Mouse (Mus musculus) liver, adult (tissue): Measurements from ENCODE around the gene Foxn1.

Experiments used
- GATA4 ChIP-seq: IDR thresholded peaks from 2 replicates; pipeline ENCODE4 v1.6.1; 2014; ENCODE audit warnings: mild to moderate bottlenecking, low read length; ENCODE audit not compliant: insufficient replicate concordance

Foxn1 gene

DNA sequence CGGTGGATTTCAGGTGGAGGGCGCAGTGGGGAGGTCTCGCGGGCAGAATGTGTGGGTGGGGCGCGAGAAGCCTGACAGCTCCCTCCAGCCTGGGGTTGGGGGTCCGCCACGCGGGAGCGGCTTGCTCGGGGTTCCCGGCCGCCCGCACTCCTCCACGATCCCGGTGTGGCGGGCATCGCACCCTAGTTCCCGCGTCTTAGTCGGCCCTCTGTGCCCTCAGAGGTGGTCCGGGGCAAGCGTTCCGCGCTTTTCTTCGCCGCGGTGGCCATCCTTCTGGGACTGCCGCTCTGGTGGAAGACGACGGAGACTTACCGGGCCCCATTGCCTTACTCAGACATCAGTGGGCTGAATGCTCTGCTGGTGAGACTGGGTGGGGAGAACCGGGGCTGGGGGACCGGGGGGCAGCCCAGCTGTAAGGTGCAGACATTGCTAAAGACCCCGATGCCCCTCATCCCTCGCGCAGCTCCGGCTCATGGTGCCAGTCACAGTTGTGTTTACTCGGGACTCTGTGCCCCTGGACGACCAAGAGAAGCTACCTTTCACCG is 57.8 kb downstream of the Foxn1 start:
- TF ChIP-seq GATA4: no peak

DNA sequence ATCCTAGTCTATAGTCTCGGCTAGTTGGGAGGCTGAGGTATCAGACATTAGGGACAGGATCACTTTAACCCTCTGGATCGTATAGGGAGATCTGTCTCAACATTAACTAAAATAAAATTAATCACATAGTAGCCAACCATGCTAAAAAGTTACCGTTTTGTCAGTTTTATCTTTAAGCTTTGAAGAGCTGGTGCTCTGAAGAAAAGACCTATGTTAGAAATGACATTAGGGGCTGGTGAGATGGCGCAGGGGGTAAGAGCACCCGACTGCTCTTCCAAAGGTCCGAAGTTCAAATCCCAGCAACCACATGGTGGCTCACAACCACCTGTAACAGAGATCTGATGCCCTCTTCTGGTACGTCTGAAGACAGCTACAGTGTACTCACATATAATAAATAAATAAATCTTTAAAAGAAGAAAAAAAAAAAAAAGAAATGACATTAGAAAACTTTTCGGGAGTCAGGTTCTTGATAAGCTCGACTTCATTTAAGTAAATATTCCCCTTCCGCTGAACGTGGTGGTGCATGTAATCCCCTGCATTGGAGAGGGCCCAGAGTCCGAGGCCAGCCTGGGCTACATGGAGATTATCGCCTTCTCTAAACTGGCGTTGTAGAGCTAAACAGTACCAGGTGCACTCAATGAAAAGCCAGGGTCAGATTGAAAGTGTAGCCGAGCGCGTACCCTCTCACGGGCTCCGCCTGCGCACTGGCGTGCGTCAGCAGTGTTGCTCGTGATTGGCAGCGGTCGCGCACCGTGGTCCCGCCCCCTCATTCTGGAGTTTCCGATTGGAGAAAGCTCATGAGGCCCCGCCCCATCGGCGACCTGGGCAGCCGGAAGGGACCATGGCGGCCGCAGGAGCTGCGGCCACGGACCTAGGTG is 58.5 kb downstream of the Foxn1 start, which contains the start of gene Pigs:
Gene Pigs (plus strand): TSS at position 782 of the 878 bp plus-strand sequence.
- TF ChIP-seq GATA4: no peak; the same call in 1 of the 2 replicates

DNA sequence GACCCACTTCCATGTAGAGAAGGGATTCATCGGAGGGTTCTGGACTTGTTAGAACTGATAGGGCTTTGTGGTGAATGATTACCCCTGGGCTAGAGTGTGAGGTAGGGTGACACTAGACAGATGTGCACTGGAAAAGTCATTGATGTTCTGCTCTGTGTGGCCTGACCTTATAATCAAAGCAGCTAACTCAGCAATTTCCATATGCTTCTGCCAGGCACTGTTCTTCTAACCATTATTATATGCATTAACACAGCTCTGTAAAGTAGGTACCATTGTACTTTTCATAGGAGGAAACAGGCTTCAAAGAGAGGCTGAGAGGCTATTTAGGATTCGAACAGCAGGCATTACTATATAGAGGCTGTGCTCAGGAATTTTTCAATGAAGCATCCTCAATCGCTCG is 59.1 kb downstream of the Foxn1 start:
- no peak for TF ChIP-seq GATA4

DNA sequence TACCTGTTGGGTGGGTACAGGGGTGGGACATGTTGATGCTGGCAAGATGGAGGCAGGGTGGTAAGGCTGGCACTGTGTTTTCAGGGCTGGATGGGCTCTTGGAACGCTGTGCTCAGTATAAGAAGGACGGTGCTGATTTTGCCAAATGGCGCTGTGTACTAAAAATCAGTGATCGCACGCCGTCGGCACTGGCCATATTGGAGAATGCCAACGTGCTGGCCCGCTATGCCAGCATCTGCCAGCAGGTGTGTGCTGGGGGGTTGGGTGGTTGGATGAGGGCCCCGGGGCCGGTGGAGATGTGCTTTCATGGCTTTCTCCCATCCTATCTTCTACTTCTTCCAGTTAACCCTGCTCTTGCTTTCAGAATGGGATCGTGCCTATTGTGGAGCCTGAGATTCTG is 61.4 kb downstream of the Foxn1 start:
- no peak for TF ChIP-seq GATA4

DNA sequence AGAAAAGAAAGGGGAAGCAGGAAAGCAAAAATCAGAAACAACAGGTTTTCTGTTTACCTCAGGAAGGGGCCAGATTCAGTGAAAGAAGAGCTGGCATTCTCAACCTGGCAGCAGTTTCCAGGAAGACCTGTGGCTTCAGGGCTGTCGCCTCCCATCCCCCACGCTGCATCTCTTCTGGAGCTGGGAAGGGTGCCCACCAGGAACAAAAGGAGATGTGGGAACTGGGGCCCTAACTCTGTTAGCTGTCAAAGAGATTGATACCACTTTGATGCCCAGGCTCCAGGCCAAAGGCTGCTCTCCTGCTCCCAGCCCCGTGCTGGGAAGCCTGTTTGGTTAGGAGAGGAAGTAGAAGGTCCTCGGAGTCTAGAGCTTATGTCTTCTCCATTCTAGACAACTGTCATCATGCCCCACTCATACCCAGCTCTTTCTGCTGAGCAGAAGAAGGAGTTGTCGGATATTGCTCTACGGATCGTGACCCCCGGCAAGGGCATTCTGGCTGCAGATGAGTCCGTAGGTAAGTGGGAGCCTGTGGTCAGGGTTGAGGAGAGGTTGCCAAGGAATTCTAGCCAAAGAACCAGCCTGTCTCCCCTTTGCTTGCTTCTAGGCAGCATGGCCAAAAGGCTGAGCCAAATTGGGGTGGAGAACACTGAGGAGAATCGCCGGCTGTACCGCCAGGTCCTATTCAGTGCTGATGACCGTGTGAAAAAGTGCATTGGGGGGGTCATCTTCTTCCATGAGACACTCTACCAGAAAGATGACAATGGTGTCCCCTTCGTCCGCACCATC is 62.2 kb downstream of the Foxn1 start:
- no peak for TF ChIP-seq GATA4

DNA sequence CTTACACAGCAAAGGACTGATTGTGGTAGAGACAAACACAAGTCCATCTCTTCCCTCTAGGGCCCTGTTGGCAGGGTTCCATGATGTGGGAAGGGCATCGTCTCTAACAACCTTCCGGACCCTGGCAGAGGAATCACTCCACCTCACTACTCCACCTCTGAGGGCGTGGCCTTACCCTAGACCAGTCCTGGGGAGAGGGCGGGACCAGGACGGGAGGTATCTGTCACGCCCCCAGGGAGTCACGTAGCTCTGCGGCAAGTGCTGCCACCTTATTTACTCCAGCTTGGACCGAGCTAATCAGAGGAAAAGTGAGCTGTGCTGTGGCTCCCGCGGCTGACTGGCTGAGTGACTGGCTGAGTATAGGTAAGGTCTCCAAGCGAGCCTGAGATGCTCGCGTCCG is 63.5 kb downstream of the Foxn1 start, which contains the start of gene Aldoc:
Gene Aldoc (plus strand): TSS at position 109 of the 400 bp plus-strand sequence.
- no peak for TF ChIP-seq GATA4

DNA sequence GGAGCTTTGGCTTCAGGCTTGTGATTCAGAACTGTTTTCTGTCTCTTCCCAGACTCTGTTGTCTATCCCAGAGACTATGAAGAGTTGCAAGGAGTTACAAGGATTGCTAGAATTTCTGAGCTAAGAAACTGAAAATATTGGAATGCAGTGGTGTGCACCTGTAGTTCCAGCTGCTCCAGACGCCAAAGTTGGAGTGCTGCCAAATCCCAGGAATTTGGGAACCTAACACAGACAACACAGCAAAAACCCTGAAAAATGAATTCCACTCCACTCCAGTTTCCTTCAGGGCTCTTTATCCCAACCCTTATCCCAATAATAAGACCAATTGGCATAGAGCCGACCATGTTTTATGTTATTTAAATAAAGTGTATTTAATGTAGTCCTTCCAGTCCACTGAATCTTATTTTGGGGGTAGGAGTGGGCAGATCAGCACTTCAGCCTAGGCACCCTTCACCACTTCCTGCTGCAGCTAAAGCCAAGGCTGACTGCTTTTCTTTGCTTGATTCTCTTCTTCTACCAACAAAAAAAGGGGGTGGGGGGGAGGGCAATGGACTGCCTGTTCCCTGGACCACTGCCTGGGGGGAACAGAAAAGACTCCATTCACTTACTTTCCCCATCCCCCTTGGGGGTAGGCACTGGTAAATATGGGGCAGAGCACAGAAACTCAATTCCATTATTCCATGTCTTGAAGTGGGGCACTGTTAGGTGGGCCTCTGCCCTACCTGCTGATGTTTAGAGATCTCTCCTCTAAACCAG is 64.1 kb downstream of the Foxn1 start:
- TF ChIP-seq GATA4: no peak

DNA sequence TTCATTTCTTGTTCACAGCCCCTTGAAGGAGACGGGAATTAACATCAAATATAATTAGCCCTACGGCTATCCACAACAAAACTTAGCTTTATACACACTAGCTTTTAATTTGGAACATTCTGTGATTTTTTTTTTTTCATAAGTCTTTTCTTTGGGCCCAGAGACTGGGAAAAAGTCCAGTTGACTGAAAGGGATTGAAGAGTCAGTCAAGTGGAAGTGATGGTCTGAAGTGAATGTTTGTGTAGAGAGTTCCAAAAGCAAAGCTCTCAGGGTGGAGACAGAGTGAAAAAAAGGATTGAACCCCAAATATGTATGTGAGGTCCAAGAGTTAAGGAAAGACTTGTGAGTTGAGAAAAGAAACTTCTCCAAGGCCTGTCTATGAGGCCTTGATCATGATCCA is 67.9 kb downstream of the Foxn1 start:
- no peak for TF ChIP-seq GATA4

DNA sequence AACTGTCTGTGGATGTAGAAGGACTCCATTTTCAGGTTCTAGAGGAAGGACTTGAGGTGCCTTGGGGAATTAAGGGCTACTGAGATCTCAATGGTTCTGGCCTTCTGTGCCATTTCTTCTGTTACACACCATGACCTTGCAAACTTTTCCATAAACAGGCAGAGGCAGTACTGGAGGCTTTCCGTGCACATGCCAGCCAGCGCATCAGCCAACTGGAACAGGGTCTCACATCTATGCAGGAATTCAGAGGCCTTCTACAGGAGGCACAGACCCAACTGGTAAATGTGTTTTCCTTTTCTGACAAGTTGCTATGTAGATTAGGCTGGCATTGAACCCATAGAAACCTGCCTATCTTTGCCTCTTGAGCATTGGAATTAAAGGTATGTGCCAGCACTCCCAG is 72.7 kb downstream of the Foxn1 start:
- no peak for TF ChIP-seq GATA4

DNA sequence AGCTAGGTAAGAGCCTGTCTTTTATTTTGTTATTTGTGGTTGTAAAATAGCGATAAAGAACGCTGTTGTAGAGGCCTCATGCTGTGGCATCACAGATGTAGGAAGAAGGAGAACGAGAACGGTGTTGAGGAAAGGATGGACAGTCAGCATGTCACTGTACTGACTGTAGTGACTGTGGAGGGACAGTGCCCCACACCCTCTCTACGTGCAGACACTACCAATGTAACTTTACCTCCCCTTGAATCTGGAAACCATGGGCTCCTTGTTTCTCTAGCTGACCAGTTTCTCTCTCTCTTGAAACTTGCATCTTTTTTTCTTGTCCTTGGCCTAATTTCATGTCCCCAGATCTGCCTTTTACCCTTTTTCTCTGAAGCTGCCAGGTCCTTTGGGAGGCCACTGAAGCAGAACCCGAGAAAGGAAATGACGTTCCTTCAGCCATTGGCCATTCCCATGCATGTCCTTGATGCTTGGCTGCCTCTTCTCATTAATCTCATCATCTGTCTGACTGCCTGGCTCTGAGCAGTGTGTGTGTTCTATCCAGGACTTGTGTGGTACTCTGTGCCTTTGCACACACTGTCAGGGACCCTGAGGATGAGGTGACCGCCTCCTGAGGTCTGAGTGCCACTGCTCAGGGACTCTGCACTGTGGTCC is 75.4 kb downstream of the Foxn1 start:
- no peak for TF ChIP-seq GATA4
